Mouse (Mus musculus): ENCODE measurements around the gene Khdrbs1.

- TF ChIP-seq CTCF (conservative IDR thresholded peaks at IDR 0.05 in 1 of 2, IDR thresholded peaks at IDR 0.05 in 1 of 2; ENCODE audit: low read depth in 2 of 2, low read length in 2 of 2) (peak; percentile 61 to 90), POLR2A (IDR thresholded peaks at IDR 0.05; ENCODE audit: low read depth, low read length) (no peak), POLR2AphosphoS2 (IDR thresholded peaks at IDR 0.05; ENCODE audit: low read depth, low read length) (peak; percentile 85), ZKSCAN1 (IDR thresholded peaks at IDR 0.05; ENCODE audit: borderline replicate concordance, low read depth, low read length) (no peak), NRF1 (IDR thresholded peaks at IDR 0.05; ENCODE audit: low read depth, low read length) (no peak), PAX5 (IDR thresholded peaks at IDR 0.05; ENCODE audit: low read length) (no peak), KAT2A (IDR thresholded peaks at IDR 0.05; ENCODE audit: insufficient replicate concordance, low read length) (no peak), EP300 (IDR thresholded peaks at IDR 0.05; ENCODE audit: low read length) (no peak), GABPA (IDR thresholded peaks at IDR 0.05; ENCODE audit: insufficient replicate concordance, low read depth, low read length) (no peak), HCFC1 (IDR thresholded peaks at IDR 0.05; ENCODE audit: low read depth, low read length) (peak; percentile 26; the same call in 1 of the 2 replicates), MAX (IDR thresholded peaks at IDR 0.05; ENCODE audit: low read length) (no peak; the same call in 1 of the 2 replicates), E2F4 (IDR thresholded peaks at IDR 0.05; ENCODE audit: insufficient replicate concordance, low read depth, low read length) (no peak), ELF1 (IDR thresholded peaks at IDR 0.05; ENCODE audit: low read depth, low read length) (peak; percentile 60; the same call in 1 of the 2 replicates)
Measured at GRCm38 (mm10) chr4:129701503-129702377, 40.4 kb downstream of the Khdrbs1 start.

Measured in CH12.LX (cell line).